Mouse (Mus musculus): ENCODE measurements around the gene Ecel1.
A peak's percentile ranks its signal among the peaks of the same experiment; 100 is the strongest.

The Ecel1 gene

GRCm38 (mm10) chr1:87098358-87098975, 57.9 kb downstream of the Ecel1 start:
- peak; percentile 15 for DNase-seq (ENCODE audit: low spot score)
